Mouse (Mus musculus) 416B (cell line): ENCODE results near the gene Sigirr.

ENCODE experiments used
- DNase-seq: peaks from one replicate; pipeline ENCODE4 v3.0.0; 2011; ENCODE audit warnings: low read depth

Gene Sigirr

DNA sequence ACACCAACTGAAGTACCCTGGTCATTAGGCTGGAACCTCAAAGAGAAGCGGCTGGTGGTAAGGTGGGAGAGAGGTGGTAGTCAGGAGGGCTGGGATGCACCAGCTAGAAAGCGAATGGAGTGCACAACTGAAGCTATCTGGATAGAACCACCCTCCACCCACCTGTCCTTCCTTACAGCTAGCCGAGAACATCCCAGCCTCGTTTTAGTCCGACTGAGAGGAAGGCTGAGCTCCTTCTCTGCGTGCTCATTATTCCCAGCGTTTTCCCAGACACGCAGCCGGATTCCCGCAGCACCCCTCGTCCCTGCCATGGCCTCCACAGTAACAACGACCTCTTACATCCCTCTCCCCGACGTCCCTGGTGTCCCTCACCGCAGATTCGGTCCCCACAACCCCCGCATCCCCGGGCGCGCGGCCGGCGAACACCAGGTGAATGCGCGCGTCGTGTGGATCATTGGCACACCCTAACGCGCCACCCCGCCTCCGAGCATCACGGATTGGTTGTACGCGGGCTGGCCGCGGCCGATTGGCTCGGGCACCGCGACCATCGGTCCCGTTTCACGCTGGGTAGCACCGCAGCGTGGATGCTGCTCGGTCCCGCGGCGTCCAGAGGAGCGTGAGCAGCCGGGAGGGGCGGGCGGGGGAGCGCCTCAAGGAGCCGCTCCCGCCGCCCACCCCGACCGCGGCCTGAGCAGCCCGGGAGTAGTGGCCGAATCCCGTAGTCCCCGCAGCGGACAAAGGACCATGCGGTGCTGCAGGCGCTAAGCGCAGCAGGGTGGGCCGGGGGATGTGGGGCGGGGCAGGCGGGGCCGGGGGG is 39.7 kb downstream of the Sigirr start, which contains the start of gene B4galnt4:
Gene B4galnt4, plus strand, starts transcription at position 679 of the 817 bp plus-strand sequence.
- no peak for DNase-seq

DNA sequence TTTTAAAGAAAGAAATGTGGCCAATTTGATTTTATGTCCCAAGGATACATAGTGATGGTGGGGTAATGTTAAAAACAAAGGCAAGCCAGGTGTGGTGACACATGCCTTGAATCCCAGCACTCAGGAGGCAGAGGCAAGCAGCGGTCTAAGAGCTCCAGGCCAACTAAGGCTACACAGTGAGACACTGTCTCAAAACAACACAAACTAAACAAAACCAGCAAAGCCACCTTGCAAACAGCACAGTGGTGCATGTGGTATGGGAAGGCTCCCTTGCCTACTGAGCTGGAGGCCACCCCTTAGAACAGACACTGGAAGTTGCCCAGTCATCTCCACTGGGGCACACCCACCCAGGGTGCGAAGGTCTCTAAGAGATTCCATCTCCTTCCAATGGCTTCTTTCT is 40.4 kb downstream of the Sigirr start:
- no peak for DNase-seq

- peak; percentile 78 for DNase-seq
Observed at GRCm38 (mm10) chr7:141058601-141059341, 41.6 kb downstream of the Sigirr start.

- no peak for DNase-seq
Observed at GRCm38 (mm10) chr7:141057541-141057940, 42.8 kb downstream of the Sigirr start.

GRCm38 (mm10) chr7:141056976-141057375 is 43.4 kb downstream of the Sigirr start:
- no peak for DNase-seq

DNA sequence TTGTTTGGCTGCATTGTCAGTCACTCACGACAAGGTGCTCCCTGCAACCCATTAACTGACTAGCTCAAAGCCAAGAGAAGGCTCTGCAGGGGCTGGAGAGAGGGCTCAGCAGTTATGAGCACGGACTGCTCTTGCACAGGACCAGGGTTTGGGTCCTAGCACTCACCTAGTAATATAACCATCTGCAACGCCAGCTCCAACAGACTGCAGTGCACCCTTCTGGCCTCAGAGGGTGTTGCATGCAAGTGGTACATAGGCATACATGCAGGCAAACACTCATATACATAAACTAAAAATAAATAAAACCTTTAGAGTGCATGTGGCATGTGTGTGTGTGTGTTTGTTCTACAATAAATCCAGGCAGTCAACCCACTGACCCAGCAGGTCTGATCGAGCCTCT is 44.6 kb downstream of the Sigirr start:
- no peak for DNase-seq

DNA sequence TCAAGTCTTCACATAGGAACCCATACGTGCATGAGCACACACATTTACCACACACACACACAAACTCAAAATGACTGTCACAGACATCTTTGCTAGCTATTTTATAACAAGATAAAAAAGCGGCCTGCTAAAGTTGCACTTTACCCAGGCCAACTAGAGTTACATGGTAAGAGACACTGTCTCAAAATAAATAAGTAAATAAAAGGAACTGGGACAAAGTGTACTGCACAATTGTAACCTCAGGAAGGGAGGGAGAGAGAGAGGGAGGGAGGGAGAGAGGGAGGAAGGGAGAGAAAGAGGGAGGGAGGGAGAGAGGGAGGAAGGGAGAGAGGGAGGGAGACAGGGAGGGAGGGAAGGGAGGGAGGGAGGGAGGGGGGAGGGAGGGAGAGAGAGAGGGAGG is 48.0 kb downstream of the Sigirr start:
- DNase-seq = no peak

- DNase-seq = no peak
Observed at GRCm38 (mm10) chr7:141052016-141052415, 48.4 kb downstream of the Sigirr start.

DNA sequence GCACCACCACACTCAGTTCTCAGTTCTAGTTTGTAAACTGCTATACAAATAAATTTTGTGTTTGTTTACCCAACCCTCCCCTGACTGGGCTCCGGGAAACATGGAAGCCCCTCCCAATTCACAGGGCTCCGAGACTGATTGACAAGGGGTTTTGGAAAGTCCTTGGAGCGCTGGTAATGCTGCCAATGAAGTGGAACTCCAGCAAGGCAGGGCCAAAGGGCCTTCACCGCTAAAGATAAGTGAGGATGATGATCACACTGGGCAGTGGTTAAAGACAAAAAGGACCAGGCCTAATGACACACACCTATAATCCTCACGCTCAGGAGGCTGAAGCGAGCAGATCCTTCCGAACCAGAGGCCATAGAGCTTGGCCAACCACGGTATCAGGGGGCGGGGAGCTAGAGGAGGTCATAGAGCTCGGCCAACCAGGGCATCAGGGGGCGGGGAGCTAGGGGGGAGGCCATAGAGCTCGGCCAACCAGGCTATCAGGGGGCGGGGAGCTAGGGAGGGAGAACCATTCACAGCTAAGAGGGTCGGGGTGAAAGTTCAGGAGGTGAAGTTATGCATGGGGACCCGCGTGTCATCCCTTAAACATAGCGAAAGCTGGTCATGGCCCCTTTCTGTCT is 49.2 kb downstream of the Sigirr start:
- DNase-seq = no peak

GRCm38 (mm10) chr7:141049326-141049725 is 51.0 kb downstream of the Sigirr start:
- no peak for DNase-seq

- peak; percentile 93 for DNase-seq
Observed at GRCm38 (mm10) chr7:141048226-141049218, 51.9 kb downstream of the Sigirr start.

GRCm38 (mm10) chr7:141047581-141048225 is 52.7 kb downstream of the Sigirr start:
- DNase-seq = peak; percentile 63

DNA sequence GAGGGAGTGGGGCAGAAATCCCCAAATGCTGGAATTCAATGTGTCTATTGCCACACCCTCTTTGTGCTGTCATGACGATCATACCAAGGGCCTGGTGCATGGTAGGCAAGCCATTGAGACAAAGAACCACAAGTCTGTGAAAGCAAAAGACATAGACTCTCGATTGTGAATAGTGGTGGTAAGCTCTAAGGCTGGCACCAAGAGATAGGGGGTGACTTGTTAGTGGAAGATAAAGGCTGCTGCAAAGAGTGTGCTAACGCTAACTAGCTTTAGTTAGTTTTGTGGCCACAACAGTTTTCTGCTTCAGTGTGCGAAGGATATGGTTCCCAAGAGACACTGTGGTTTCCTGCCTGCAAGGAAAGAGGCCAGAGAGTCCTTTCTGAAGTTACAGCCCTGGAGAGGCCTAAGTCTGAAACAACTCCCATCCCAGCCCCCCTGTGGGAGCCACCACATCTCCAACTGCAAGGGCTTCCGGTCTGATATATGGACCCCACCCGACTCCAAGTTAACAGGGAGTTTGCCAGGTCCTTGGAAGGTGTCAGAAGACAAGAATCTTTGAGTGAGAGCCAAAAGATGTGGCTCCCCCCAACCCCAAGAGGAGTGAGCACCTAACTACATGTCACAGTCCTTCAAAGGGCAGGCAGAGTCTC is 53.3 kb downstream of the Sigirr start:
- DNase-seq = peak; percentile 75

DNA sequence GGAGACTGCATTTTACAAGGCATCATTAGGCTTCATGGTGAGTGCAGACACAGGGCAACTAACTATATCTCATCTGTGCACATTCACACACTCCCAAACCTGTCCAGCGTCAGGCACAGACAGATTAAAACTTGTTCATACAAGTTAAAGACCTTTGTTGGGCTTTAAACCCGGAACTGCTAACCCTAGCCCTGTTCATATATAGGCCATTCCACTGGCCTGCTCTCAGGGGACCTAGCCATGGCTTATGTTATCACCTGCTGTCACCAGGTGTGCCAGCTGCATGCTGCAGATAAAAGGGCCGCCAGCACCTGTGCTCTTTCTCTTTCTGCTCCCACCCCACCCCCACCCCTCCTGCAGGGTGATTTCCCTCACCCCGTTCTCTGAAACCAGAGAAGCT is 57.8 kb downstream of the Sigirr start:
- DNase-seq = no peak

DNA sequence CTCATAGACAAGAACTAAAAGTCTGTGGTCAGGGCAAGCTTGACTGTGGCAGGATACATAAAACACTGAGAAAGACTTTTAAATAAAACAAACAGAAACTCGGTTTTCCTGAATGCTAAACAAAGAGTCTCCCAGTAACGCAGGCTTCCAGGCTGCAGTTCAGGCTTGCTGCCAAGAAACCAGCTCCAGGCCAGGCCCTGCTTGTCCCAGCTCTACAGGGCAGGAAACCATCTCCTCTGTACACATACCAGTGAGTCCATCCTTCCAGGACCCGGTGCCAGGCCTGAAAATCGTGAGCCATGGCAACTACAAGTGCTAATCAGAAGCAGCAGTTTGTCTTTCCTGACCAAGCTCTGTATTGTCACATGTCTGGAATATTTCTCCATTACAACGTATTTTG is 58.7 kb downstream of the Sigirr start:
- peak; percentile 59 for DNase-seq
